Mouse (Mus musculus): ENCODE data around the gene Mlycd. TPM values are rescaled to one million over a fixed set of nuclear protein-coding genes. Genes with fewer than 3 reads are reported as not detected.
"Not testable (repeated sequence)": the region's sequence is repeated elsewhere in the genome, so short reads cannot be mapped to it uniquely, and the experiment has no call there.

Gene Mlycd
- 14.2 and 19.0 TPM in 2 replicates for polyA plus RNA-seq (2014; fragmentation: Nextera tagmentation; extraction: Ambion mirVana)

DNA sequence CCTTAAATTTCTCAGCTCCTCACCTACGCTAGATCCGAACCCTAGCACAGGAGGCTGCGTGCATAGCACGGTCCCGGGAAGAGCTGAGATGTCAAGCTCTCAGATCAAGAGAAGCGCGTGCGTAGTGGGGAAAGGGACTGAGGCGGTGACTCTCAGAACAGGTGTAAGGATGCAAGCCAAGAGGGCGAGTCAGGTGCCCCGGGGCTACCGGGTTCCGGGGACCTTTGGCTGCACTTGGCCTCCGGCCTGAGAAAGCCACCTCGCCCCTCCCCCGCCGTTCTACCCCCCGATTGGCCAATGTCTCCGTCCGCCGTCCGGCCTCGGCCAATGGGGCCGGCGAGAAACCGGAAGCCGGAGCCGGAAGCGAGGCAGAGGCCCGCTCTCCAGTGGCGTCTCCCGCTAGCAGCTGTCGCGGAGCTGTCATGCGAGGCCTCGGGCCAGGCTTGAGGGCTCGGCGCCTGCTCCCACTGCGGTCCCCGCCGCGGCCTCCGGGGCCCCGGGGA is at the start of gene Mlycd:
Gene Mlycd, plus strand, starts transcription at position 355 of the 503 bp plus-strand sequence.
- peak; percentile 88 for ATAC-seq (replicated peaks; ENCODE audit: insufficient number of reproducible peaks, low FRiP score, low TSS enrichment)
- Histone ChIP-seq H3K9me3 (replicated peaks; ENCODE audit: control insufficient read depth, low read length) (no peaks in the 10 kb centered on the region), H3K4me1 (ENCODE audit: control insufficient read depth, insufficient read depth, low read length) (peaks cover 6% of the 10 kb centered on the region), H3K9ac (ENCODE audit: low read depth, low read length) (peak within 1 kb of the TSS; percentile 91), H3K27me3 (ENCODE audit: control insufficient read depth, insufficient read depth, low read length) (no peaks in the 10 kb centered on the region), H3K36me3 (ENCODE audit: control insufficient read depth, insufficient read depth, low read length) (no peaks in the 10 kb centered on the region), H3K27ac (ENCODE audit: low read depth, low read length) (peak within 1 kb of the TSS; percentile 84), H3K4me2 (peak within 1 kb of the TSS; percentile 100), H3K4me3 (ENCODE audit: low read depth, low read length) (peak within 1 kb of the TSS; percentile 87)
- 4% methylated on average over 44 of the region's 44 CpGs for WGBS (ENCODE audit: insufficient replicate concordance)

- Histone ChIP-seq H3K4me1 (ENCODE audit: control insufficient read depth, insufficient read depth, low read length) (peaks cover 5% of the 10 kb centered on the region), H3K36me3 (ENCODE audit: control insufficient read depth, insufficient read depth, low read length) (peaks cover 21% of the 10 kb centered on the region), H3K4me3 (ENCODE audit: low read depth, low read length) (peak overlapping the region; percentile 92), H3K27ac (ENCODE audit: low read depth, low read length) (no peak overlapping the region), H3K4me2 (peak overlapping the region; percentile 84), H3K9ac (ENCODE audit: low read depth, low read length) (peak overlapping the region; percentile 97), H3K27me3 (ENCODE audit: control insufficient read depth, insufficient read depth, low read length) (no peaks in the 10 kb centered on the region), H3K9me3 (replicated peaks; ENCODE audit: control insufficient read depth, low read length) (peaks cover 6% of the 10 kb centered on the region; the same call in 1 of the 2 replicates)
- WGBS (ENCODE audit: insufficient replicate concordance) = 44% methylated on average over 22 of the region's 22 CpGs
- no peak for ATAC-seq (replicated peaks; ENCODE audit: insufficient number of reproducible peaks, low FRiP score, low TSS enrichment)
Observed at GRCm38 (mm10) chr8:119345029-119345682, 49.5 kb upstream of the Mlycd start.

DNA sequence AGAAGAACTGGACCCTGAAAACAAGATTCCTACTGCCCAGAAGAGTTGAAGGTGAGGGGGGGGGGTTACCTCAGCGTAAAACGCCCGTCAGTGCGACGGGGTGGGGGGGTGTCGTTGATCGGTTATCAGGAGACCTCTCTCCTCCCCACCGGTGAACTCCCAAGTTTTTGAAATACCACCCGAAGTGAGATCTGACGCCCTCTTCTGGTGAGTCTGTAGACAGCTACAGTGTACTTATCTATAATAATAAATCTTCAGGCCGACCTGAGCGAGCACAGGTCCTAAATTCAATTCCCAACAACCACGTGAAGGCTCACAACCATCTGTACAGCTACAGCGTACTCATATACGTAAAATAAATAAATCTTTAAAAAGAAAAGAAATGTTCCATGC is 49.0 kb upstream of the Mlycd start:
- 73% methylated on average over 15 of the region's 15 CpGs for WGBS (ENCODE audit: insufficient replicate concordance)
- no peak for ATAC-seq (replicated peaks; ENCODE audit: insufficient number of reproducible peaks, low FRiP score, low TSS enrichment)
- no peak overlapping the region for H3K9ac ChIP-seq (ENCODE audit: low read depth, low read length)
- peaks cover 21% of the 10 kb centered on the region for H3K36me3 ChIP-seq (ENCODE audit: control insufficient read depth, insufficient read depth, low read length)
- H3K9me3 ChIP-seq (replicated peaks; ENCODE audit: control insufficient read depth, low read length) = peaks cover 6% of the 10 kb centered on the region; the same call in 1 of the 2 replicates
- H3K4me3 ChIP-seq (ENCODE audit: low read depth, low read length) = peak overlapping the region; percentile 92
- peak overlapping the region; percentile 84 for H3K4me2 ChIP-seq
- H3K27me3 ChIP-seq (ENCODE audit: control insufficient read depth, insufficient read depth, low read length) = no peaks in the 10 kb centered on the region
- peaks cover 5% of the 10 kb centered on the region for H3K4me1 ChIP-seq (ENCODE audit: control insufficient read depth, insufficient read depth, low read length)
- no peak overlapping the region for H3K27ac ChIP-seq (ENCODE audit: low read depth, low read length)

- WGBS (ENCODE audit: insufficient replicate concordance) = 88% methylated on average over 19 of the region's 19 CpGs
- ATAC-seq (replicated peaks; ENCODE audit: insufficient number of reproducible peaks, low FRiP score, low TSS enrichment) = no peak
- no peak overlapping the region for H3K4me2 ChIP-seq
- peaks cover 20% of the 10 kb centered on the region for H3K36me3 ChIP-seq (ENCODE audit: control insufficient read depth, insufficient read depth, low read length)
- no peaks in the 10 kb centered on the region for H3K9me3 ChIP-seq (replicated peaks; ENCODE audit: control insufficient read depth, low read length)
- 0 out of 2 replicates have a peak, but pooled peaks cover 3% of the 10 kb centered on the region for H3K4me1 ChIP-seq (ENCODE audit: control insufficient read depth, insufficient read depth, low read length)
- no peak overlapping the region for H3K9ac ChIP-seq (ENCODE audit: low read depth, low read length)
- no peaks in the 10 kb centered on the region for H3K27me3 ChIP-seq (ENCODE audit: control insufficient read depth, insufficient read depth, low read length)
- H3K27ac ChIP-seq (ENCODE audit: low read depth, low read length) = no peak overlapping the region
- no peak overlapping the region for H3K4me3 ChIP-seq (ENCODE audit: low read depth, low read length)
Observed at GRCm38 (mm10) chr8:119351647-119352046, 43.0 kb upstream of the Mlycd start.

DNA sequence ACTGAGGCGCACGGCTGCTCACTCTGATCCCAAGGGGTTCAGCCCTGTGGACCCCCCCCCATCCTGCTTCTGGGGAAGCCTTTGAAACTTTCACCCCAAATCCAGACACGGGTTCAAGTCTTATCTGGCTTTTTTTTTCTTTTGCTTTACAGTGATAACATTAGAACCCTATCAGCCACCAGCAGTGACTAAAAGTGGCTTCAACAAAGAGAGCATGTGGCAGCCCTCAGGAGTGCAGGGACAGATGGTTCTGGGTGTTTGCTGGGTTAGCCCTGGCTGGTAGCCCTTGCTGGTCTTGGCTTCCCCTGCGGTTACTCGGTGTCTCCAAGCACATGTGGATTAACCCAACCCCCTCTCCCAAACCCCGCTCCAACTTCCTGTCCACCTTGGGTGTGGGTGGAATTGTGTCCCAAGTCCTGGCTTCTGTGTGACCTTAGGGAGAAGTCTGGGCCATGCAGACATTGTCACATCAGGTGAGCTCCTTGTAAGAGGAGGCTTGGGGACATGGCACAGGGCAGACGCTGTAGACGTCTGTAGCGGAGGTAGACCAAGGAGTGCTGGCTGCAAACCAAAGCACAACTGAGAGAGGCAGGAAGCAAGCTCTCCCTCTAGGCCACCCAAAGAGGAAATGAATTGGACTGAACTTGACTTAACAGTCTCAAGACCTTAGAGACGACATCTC is 41.6 kb upstream of the Mlycd start:
- Histone ChIP-seq H3K4me1 (ENCODE audit: control insufficient read depth, insufficient read depth, low read length) (0 out of 2 replicates have a peak, but pooled peaks cover 3% of the 10 kb centered on the region), H3K9me3 (replicated peaks; ENCODE audit: control insufficient read depth, low read length) (no peaks in the 10 kb centered on the region), H3K27me3 (ENCODE audit: control insufficient read depth, insufficient read depth, low read length) (no peaks in the 10 kb centered on the region), H3K4me3 (ENCODE audit: low read depth, low read length) (no peak overlapping the region), H3K27ac (ENCODE audit: low read depth, low read length) (no peak overlapping the region), H3K9ac (ENCODE audit: low read depth, low read length) (no peak overlapping the region), H3K4me2 (no peak overlapping the region), H3K36me3 (ENCODE audit: control insufficient read depth, insufficient read depth, low read length) (peaks cover 12% of the 10 kb centered on the region)
- WGBS (ENCODE audit: insufficient replicate concordance) = 71% methylated on average over 10 of the region's 10 CpGs
- ATAC-seq (replicated peaks; ENCODE audit: insufficient number of reproducible peaks, low FRiP score, low TSS enrichment) = no peak

GRCm38 (mm10) chr8:119353659-119354023 is 41.0 kb upstream of the Mlycd start:
- ATAC-seq (replicated peaks; ENCODE audit: insufficient number of reproducible peaks, low FRiP score, low TSS enrichment) = no peak
- WGBS (ENCODE audit: insufficient replicate concordance) = 80% methylated on average over 6 of the region's 6 CpGs

DNA sequence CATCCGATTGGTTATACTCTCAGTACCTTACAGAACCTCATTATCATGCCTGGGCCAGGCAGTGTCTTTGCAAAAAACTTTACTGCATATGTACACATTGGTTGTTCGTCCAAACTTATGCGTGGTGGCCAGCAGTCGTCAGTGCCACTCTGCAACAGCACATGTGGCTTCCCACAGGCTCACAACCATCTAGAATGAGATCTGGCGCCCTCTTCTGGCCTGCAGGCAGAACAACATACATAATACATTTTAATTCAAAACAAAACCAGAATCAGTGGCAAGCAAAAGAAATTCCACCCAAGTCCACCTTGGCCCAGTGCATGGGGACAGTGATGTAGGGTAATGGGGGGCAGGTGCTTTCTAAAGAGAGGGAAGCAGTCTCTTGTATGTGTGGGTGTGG is 38.0 kb upstream of the Mlycd start:
- H3K27me3 ChIP-seq (ENCODE audit: control insufficient read depth, insufficient read depth, low read length); H3K4me2 ChIP-seq; H3K9me3 ChIP-seq (replicated peaks; ENCODE audit: control insufficient read depth, low read length); H3K9ac ChIP-seq (ENCODE audit: low read depth, low read length); H3K4me3 ChIP-seq (ENCODE audit: low read depth, low read length); ATAC-seq (replicated peaks; ENCODE audit: insufficient number of reproducible peaks, low FRiP score, low TSS enrichment); H3K36me3 ChIP-seq (ENCODE audit: control insufficient read depth, insufficient read depth, low read length); H3K4me1 ChIP-seq (ENCODE audit: control insufficient read depth, insufficient read depth, low read length); H3K27ac ChIP-seq (ENCODE audit: low read depth, low read length): not testable (repeated sequence)
- 52% methylated on average over 5 of the region's 5 CpGs for WGBS (ENCODE audit: insufficient replicate concordance)

More at GRCm38 (mm10) chr8:119353659-119354023, 41.0 kb upstream of the Mlycd start:
- no peak overlapping the region for H3K4me2 ChIP-seq
- H3K27me3 ChIP-seq (ENCODE audit: control insufficient read depth, insufficient read depth, low read length) = no peaks in the 10 kb centered on the region
- H3K36me3 ChIP-seq (ENCODE audit: control insufficient read depth, insufficient read depth, low read length) = peaks cover 9% of the 10 kb centered on the region; the same call in 1 of the 2 replicates
- H3K27ac ChIP-seq (ENCODE audit: low read depth, low read length) = no peak overlapping the region
- no peak overlapping the region for H3K9ac ChIP-seq (ENCODE audit: low read depth, low read length)
- 0 out of 2 replicates have a peak, but pooled peaks cover 3% of the 10 kb centered on the region for H3K4me1 ChIP-seq (ENCODE audit: control insufficient read depth, insufficient read depth, low read length)
- no peaks in the 10 kb centered on the region for H3K9me3 ChIP-seq (replicated peaks; ENCODE audit: control insufficient read depth, low read length)
- H3K4me3 ChIP-seq (ENCODE audit: low read depth, low read length) = no peak overlapping the region

GRCm38 (mm10) chr8:119358175-119358574 is 36.5 kb upstream of the Mlycd start:
- H3K27me3 ChIP-seq (ENCODE audit: control insufficient read depth, insufficient read depth, low read length) = no peaks in the 10 kb centered on the region
- H3K4me2 ChIP-seq = no peak overlapping the region
- H3K4me3 ChIP-seq (ENCODE audit: low read depth, low read length) = no peak overlapping the region
- H3K9me3 ChIP-seq (replicated peaks; ENCODE audit: control insufficient read depth, low read length) = no peaks in the 10 kb centered on the region
- H3K27ac ChIP-seq (ENCODE audit: low read depth, low read length) = no peak overlapping the region
- H3K9ac ChIP-seq (ENCODE audit: low read depth, low read length) = no peak overlapping the region
- H3K4me1 ChIP-seq (ENCODE audit: control insufficient read depth, insufficient read depth, low read length) = 0 out of 2 replicates have a peak, but pooled peaks cover 1% of the 10 kb centered on the region
- no peak for ATAC-seq (replicated peaks; ENCODE audit: insufficient number of reproducible peaks, low FRiP score, low TSS enrichment)
- 73% methylated on average over 7 of the region's 7 CpGs for WGBS (ENCODE audit: insufficient replicate concordance)
- no peaks in the 10 kb centered on the region for H3K36me3 ChIP-seq (ENCODE audit: control insufficient read depth, insufficient read depth, low read length)
